Mouse (Mus musculus): ENCODE measurements around the gene 4933402D24Rik. TPM values are rescaled to one million over a fixed set of nuclear protein-coding genes. Genes with fewer than 3 reads are reported as not detected.

The 4933402D24Rik gene
- not detected in 2 replicates for polyA plus RNA-seq (2012; ENCODE audit: insufficient read depth, insufficient read length, missing spikeins)

GRCm38 (mm10) chr1:63769167-63769566 lies at the start of gene 4933402D24Rik:
Gene 4933402D24Rik (minus strand): TSS chr1:63769267.
- H3K4me3 ChIP-seq (ENCODE audit: insufficient read depth, low read length) = no peak within 1 kb of the TSS
- no peaks in the 10 kb centered on the region for H3K4me1 ChIP-seq (ENCODE audit: control insufficient read depth, insufficient read depth, low read length)
- no peak within 1 kb of the TSS for H3K27ac ChIP-seq (ENCODE audit: insufficient read depth, low read depth, low read length)
- TF ChIP-seq CTCF (IDR thresholded peaks at IDR 0.05; ENCODE audit: low read depth, low read length) = no peak
- TF ChIP-seq POLR2A (IDR thresholded peaks at IDR 0.05; ENCODE audit: borderline replicate concordance, low read depth, low read length) = no peak

GRCm38 (mm10) chr1:63808584-63808983 lies 39.5 kb upstream of the 4933402D24Rik start:
- TF ChIP-seq CTCF (IDR thresholded peaks at IDR 0.05; ENCODE audit: low read depth, low read length) (no peak), POLR2A (IDR thresholded peaks at IDR 0.05; ENCODE audit: borderline replicate concordance, low read depth, low read length) (no peak)
- no peak overlapping the region for H3K4me3 ChIP-seq (ENCODE audit: insufficient read depth, low read length)
- no peak overlapping the region for H3K27ac ChIP-seq (ENCODE audit: insufficient read depth, low read depth, low read length)
- no peaks in the 10 kb centered on the region for H3K4me1 ChIP-seq (ENCODE audit: control insufficient read depth, insufficient read depth, low read length)

DNA sequence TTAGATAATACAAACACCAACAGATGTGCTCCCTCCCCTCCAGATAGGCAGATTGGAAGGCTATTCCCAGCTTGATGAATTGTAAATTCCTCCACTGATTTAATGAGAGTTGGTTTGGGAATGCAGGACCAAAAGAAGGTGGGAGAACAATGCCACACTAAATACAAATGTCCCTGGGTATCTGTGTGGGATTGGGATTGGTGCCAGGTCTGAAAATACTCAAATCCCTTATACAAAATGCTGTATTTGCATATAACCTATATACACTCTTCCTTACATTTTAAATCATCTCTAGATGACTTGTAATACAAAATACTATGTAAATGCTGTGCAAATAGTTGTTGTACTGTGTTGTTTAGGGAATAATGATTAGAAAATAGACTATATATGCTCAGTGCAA lies 36.0 kb upstream of the 4933402D24Rik start:
- Histone ChIP-seq H3K4me3 (ENCODE audit: insufficient read depth, low read length) (no peak overlapping the region), H3K4me1 (ENCODE audit: control insufficient read depth, insufficient read depth, low read length) (no peaks in the 10 kb centered on the region), H3K27ac (ENCODE audit: insufficient read depth, low read depth, low read length) (no peak overlapping the region)
- no peak for TF ChIP-seq POLR2A (IDR thresholded peaks at IDR 0.05; ENCODE audit: borderline replicate concordance, low read depth, low read length)
- no peak for TF ChIP-seq CTCF (IDR thresholded peaks at IDR 0.05; ENCODE audit: low read depth, low read length)

DNA sequence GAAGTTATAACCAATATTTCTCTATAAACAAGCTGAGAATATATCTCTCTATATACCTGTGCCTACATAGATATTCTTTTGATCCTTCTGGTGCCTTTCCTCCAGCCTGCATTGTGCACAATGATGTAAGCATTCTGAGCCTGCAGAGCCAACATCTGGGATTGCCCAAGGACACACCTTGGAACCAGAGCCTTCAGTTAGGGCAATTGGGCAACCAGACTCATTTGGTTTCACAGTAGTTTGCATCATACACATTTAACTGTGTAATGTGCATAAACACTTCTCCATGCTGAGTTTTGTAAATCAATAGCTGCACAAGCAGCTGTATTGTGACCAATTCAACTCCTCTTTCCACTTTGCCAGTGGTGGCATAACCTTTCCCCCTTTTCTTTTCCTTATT lies 25.3 kb upstream of the 4933402D24Rik start:
- H3K4me3 ChIP-seq (ENCODE audit: insufficient read depth, low read length) = no peak overlapping the region
- H3K4me1 ChIP-seq (ENCODE audit: control insufficient read depth, insufficient read depth, low read length) = no peaks in the 10 kb centered on the region
- TF ChIP-seq CTCF (IDR thresholded peaks at IDR 0.05; ENCODE audit: low read depth, low read length) = no peak
- TF ChIP-seq POLR2A (IDR thresholded peaks at IDR 0.05; ENCODE audit: borderline replicate concordance, low read depth, low read length) = no peak
- no peak overlapping the region for H3K27ac ChIP-seq (ENCODE audit: insufficient read depth, low read depth, low read length)

- H3K4me3 ChIP-seq (ENCODE audit: insufficient read depth, low read length) = no peak overlapping the region
- TF ChIP-seq POLR2A (IDR thresholded peaks at IDR 0.05; ENCODE audit: borderline replicate concordance, low read depth, low read length) (no peak), CTCF (IDR thresholded peaks at IDR 0.05; ENCODE audit: low read depth, low read length) (no peak)
- no peak overlapping the region for H3K27ac ChIP-seq (ENCODE audit: insufficient read depth, low read depth, low read length)
- no peaks in the 10 kb centered on the region for H3K4me1 ChIP-seq (ENCODE audit: control insufficient read depth, insufficient read depth, low read length)
Measured at GRCm38 (mm10) chr1:63776902-63777630, 8.0 kb upstream of the 4933402D24Rik start.

DNA sequence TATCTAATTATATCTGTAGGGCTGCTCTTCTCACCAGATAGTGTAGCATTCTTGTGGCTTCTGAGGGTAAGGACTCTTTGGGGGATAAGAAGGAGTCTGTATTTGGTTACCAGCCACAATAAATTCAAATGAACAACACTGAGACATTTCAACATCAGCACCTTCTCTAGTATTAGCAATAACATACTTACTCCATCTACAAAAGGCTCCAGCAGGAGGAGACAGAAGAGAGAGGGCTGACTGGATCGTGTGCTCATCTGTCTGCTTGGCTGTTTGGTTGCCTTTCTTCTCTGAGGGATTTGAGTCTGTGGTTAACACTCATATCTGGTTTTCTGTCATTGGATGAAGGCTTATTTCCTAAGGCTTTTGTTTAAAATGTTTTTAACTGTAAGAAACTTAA lies 7.3 kb upstream of the 4933402D24Rik start:
- H3K4me3 ChIP-seq (ENCODE audit: insufficient read depth, low read length) = no peak overlapping the region
- no peaks in the 10 kb centered on the region for H3K4me1 ChIP-seq (ENCODE audit: control insufficient read depth, insufficient read depth, low read length)
- TF ChIP-seq POLR2A (IDR thresholded peaks at IDR 0.05; ENCODE audit: borderline replicate concordance, low read depth, low read length) (no peak), CTCF (IDR thresholded peaks at IDR 0.05; ENCODE audit: low read depth, low read length) (no peak)
- H3K27ac ChIP-seq (ENCODE audit: insufficient read depth, low read depth, low read length) = no peak overlapping the region

DNA sequence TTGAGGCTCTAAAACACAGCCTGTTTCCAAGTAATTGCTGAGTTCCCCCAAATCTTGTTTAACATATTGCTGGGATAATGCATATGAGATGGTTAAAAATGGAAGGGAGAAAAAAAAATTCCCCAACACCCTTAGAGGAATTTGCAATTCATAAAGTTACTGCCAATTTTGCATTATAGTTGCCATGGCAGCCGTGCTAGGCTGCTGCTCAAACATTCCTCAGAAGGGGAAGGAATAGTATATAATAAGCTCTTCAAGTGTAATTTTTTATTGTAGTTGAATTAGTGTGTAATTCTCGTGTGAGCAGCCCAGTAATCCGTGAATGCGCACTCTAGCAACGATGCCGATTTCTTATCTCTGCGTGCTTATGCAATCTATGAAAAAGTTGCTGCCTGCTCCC lies 1.2 kb upstream of the 4933402D24Rik start:
- TF ChIP-seq POLR2A (IDR thresholded peaks at IDR 0.05; ENCODE audit: borderline replicate concordance, low read depth, low read length) (no peak), CTCF (IDR thresholded peaks at IDR 0.05; ENCODE audit: low read depth, low read length) (no peak)
- H3K4me3 ChIP-seq (ENCODE audit: insufficient read depth, low read length) = no peak overlapping the region
- H3K4me1 ChIP-seq (ENCODE audit: control insufficient read depth, insufficient read depth, low read length) = no peaks in the 10 kb centered on the region
- no peak overlapping the region for H3K27ac ChIP-seq (ENCODE audit: insufficient read depth, low read depth, low read length)

- no peak overlapping the region for H3K27ac ChIP-seq (ENCODE audit: insufficient read depth, low read depth, low read length)
- TF ChIP-seq CTCF (IDR thresholded peaks at IDR 0.05; ENCODE audit: low read depth, low read length) = no peak
- TF ChIP-seq POLR2A (IDR thresholded peaks at IDR 0.05; ENCODE audit: borderline replicate concordance, low read depth, low read length) = no peak
- peaks cover 3% of the 10 kb centered on the region; the same call in 1 of the 2 replicates for H3K4me1 ChIP-seq (ENCODE audit: control insufficient read depth, insufficient read depth, low read length)
- no peak overlapping the region for H3K4me3 ChIP-seq (ENCODE audit: insufficient read depth, low read length)
Measured at GRCm38 (mm10) chr1:63768112-63768511, 955 bp downstream of the 4933402D24Rik start.

GRCm38 (mm10) chr1:63764395-63764794 lies 4.7 kb downstream of the 4933402D24Rik start:
- Histone ChIP-seq H3K4me3 (ENCODE audit: insufficient read depth, low read length) (no peak overlapping the region), H3K27ac (ENCODE audit: insufficient read depth, low read depth, low read length) (no peak overlapping the region), H3K4me1 (ENCODE audit: control insufficient read depth, insufficient read depth, low read length) (peaks cover 3% of the 10 kb centered on the region; the same call in 1 of the 2 replicates)
- TF ChIP-seq CTCF (IDR thresholded peaks at IDR 0.05; ENCODE audit: low read depth, low read length) (no peak), POLR2A (IDR thresholded peaks at IDR 0.05; ENCODE audit: borderline replicate concordance, low read depth, low read length) (no peak)

DNA sequence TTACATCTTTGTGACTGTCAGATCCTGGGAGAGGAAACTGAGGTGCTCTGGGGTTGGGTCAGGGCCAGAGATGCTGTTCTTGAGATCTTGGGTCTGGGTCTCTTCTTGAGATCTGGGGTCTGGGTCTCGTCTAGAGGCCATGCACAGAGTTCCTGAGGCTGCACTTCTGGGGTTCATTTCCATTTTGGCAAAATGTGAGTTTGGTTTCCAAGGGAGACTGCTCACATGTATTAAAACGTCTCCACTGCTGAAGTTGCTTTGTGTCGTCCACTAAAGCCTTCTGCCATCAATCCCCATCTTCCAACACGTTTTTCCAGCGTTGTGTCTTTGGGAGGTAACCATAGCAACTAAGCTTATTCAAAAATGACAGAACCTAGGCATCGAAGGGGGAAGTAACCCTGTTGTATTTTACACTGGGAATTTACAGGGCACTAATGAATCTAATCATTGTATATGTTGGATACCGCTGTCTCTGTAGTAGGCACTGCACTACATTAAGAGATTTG lies 5.1 kb downstream of the 4933402D24Rik start:
- Histone ChIP-seq H3K27ac (ENCODE audit: insufficient read depth, low read depth, low read length) (no peak overlapping the region), H3K4me3 (ENCODE audit: insufficient read depth, low read length) (no peak overlapping the region), H3K4me1 (ENCODE audit: control insufficient read depth, insufficient read depth, low read length) (peaks cover 3% of the 10 kb centered on the region; the same call in 1 of the 2 replicates)
- no peak for TF ChIP-seq POLR2A (IDR thresholded peaks at IDR 0.05; ENCODE audit: borderline replicate concordance, low read depth, low read length)
- no peak for TF ChIP-seq CTCF (IDR thresholded peaks at IDR 0.05; ENCODE audit: low read depth, low read length)
